Mouse (Mus musculus) effector memory CD4-positive, alpha-beta T cell, adult 7 months (primary cell): Measurements from ENCODE around the gene Clec9a. TPM values are rescaled to one million over a fixed set of nuclear protein-coding genes. Genes with fewer than 3 reads are reported as not detected.

Experiments used
- polyA plus RNA-seq: library from polyadenylated mRNA; unstranded; fragments of 100-300 nt; shearing (Covaris generic); gene quantifications from one replicate; pipeline ENCODE4 v1.2.1, GENCODE M21; 2017

The Clec9a gene
- not detected for polyA plus RNA-seq

GRCm38 (mm10) chr6:129408562-129408961 lies at the start of gene Clec9a:
Gene Clec9a (plus strand): TSS chr6:129408862.

GRCm38 (mm10) chr6:129385774-129386173 lies 22.9 kb upstream of the Clec9a start, which contains the start of gene Clec12b:
Gene Clec12b (minus strand): TSS chr6:129385874.

GRCm38 (mm10) chr6:129396997-129397396 lies 11.7 kb upstream of the Clec9a start, which contains the start of gene Clec1b:
Gene Clec1b (plus strand): TSS chr6:129397297.

DNA sequence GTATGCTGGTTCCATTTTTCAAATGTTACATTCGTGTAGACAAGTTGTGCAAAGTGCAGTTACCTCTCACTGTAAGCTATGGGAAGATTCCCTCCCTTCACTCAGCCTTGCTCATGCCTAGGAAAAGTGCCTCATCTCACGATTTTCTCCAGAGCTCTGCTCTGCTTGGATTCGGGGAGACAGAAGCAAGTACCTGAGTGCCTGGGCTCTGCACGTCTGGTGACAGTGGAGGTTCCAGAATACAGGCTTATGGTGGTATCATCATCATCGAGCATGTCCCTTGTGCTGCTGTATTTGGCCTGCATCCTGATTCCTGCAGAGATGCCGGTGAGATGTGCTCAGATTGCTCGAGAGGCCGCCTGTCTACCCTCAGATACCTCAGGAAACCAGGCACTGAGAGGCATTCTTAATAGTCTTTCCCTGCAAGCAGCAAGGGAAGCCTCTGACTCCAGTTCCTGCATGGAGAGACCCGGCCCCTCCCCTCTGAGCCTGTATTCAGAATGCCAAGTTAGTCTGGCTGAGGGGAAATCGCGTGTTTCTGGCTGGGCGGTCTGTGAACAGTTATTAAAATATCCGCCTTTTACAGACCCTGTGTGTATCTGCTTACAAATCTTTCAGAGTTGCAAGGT lies 42.9 kb downstream of the Clec9a start, which contains the start of gene Clec1a:
Gene Clec1a (minus strand): TSS at position 590 of the 629 bp plus-strand sequence.

Other genes starting within 250 kb of the Clec9a start
- 10.0 TPM for gene Clec2d, start 228.2 kb upstream of the Clec9a start, polyA plus RNA-seq
- gene Cd69, start 133.4 kb upstream of the Clec9a start, polyA plus RNA-seq: 1,226 TPM
- gene 4922502D21Rik, start 77.1 kb upstream of the Clec9a start, polyA plus RNA-seq: not detected
- gene Clec12a, start 66.2 kb upstream of the Clec9a start, polyA plus RNA-seq: 0.83 TPM
- gene Clec12b, start 23.0 kb upstream of the Clec9a start, polyA plus RNA-seq: not detected
- gene Clec1b, start 11.6 kb upstream of the Clec9a start, polyA plus RNA-seq: 0.20 TPM
- gene Clec1a, start 43.1 kb downstream of the Clec9a start, polyA plus RNA-seq: not detected
- not detected for gene Olr1, start 98.3 kb downstream of the Clec9a start, polyA plus RNA-seq
- not detected for gene Tmem52b, start 103.7 kb downstream of the Clec9a start, polyA plus RNA-seq
- gene Gabarapl1, start 124.3 kb downstream of the Clec9a start, polyA plus RNA-seq: 55.7 TPM
- gene Klre1, start 169.0 kb downstream of the Clec9a start, polyA plus RNA-seq: 1.4 TPM
- 53.0 TPM for gene Klrd1, start 182.9 kb downstream of the Clec9a start, polyA plus RNA-seq
- gene Klrk1, start 215.0 kb downstream of the Clec9a start, polyA plus RNA-seq: 219 TPM
- not detected for gene Klrc3, start 234.5 kb downstream of the Clec9a start, polyA plus RNA-seq